Comparison of ENCODE assay signal across 25 mouse cellular contexts in the genomic region with DNA sequence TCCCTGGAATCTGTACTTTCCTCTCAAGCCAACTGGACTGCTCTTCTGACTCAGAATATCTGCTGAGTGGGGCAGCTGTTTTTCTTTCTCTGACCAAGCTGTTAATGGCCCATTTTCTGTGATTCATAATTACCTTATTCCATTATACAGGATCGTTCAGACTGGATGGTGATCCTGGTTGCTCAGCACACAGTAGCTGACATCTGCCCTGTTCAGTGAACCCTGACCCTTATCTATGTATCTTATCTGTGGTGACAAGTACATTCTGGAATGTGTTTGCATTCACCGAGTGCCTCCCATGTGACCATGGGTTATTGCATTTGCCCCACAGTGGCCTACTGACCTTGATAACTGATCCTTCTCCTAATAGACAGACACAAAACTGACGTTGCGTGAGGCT.
DNase-seq lines count a peak whose midpoint lies in the region; ATAC-seq and TF ChIP-seq lines count a peak whose summit lies in the region.
"Had no signal": no experiment of that assay in that cellular context is flagged by ENCODE, and none has a peak within 500 bp of the region (broad histone marks: within the 10 kb centered on the region; RNA-seq: fewer than 3 reads in every experiment).

No protein-coding gene starts in this region.

- peaks cover 19% of the 10 kb centered on the region for H3K4me1 ChIP-seq in hindbrain, embryonic 10.5 days (replicated peaks)
- H3K4me1 ChIP-seq in hindbrain, embryonic 11.5 days (replicated peaks; ENCODE audit: control insufficient read depth, insufficient read depth, low read length): no peaks in the 10 kb centered on the region
- no peaks in the 10 kb centered on the region for H3K4me1 ChIP-seq in intestine, embryonic 15.5 days (replicated peaks)
- H3K4me1 ChIP-seq: hindbrain, embryonic 12.5 days; limb, embryonic 13.5 days; neural tube, embryonic 15.5 days; stomach, embryonic 15.5 days had no signal

- in situ Hi-C loops in Patski (cut with MboI; ENCODE audit: low pct_unique_long_range_greater_than_20kb): no loop called here

- no peak for TF ChIP-seq CTCF in Patski (IDR thresholded peaks at IDR 0.05)

- H3K4me2 ChIP-seq in hindbrain, embryonic 11.5 days (replicated peaks; ENCODE audit: low read depth, low read length): no peak overlapping the region
- H3K4me2 ChIP-seq in intestine, embryonic 15.5 days (replicated peaks): no peak overlapping the region
- H3K4me2 ChIP-seq: hindbrain, embryonic 12.5 days; limb, embryonic 13.5 days; neural tube, embryonic 15.5 days; stomach, embryonic 15.5 days had no signal

- H3K27ac ChIP-seq in hindbrain, embryonic 10.5 days: no peak overlapping the region
- H3K27ac ChIP-seq in hindbrain, embryonic 11.5 days (ENCODE audit: low read depth, low read length): no peak overlapping the region
- H3K27ac ChIP-seq in intestine, embryonic 15.5 days: no peak overlapping the region
- H3K27ac ChIP-seq: hindbrain, embryonic 12.5 days; hindbrain, postnatal 0 days; limb, embryonic 13.5 days; macrophage; neural tube, embryonic 15.5 days; stomach, embryonic 15.5 days had no signal

- no peaks in the 10 kb centered on the region for H3K27me3 ChIP-seq in hindbrain, embryonic 10.5 days (ENCODE audit: insufficient read depth, poor library complexity, severe bottlenecking)
- no peaks in the 10 kb centered on the region for H3K27me3 ChIP-seq in hindbrain, embryonic 11.5 days (ENCODE audit: control insufficient read depth, insufficient read depth, low read length)
- no peaks in the 10 kb centered on the region for H3K27me3 ChIP-seq in Patski
- H3K27me3 ChIP-seq in intestine, embryonic 15.5 days (replicated peaks): no peaks in the 10 kb centered on the region
- H3K27me3 ChIP-seq: hindbrain, embryonic 12.5 days; limb, embryonic 13.5 days; neural tube, embryonic 15.5 days; stomach, embryonic 15.5 days had no signal

- H3K9me3 ChIP-seq in hindbrain, embryonic 10.5 days: no peaks in the 10 kb centered on the region
- no peaks in the 10 kb centered on the region for H3K9me3 ChIP-seq in hindbrain, embryonic 11.5 days (ENCODE audit: control insufficient read depth, low read length)
- no peaks in the 10 kb centered on the region for H3K9me3 ChIP-seq in intestine, embryonic 15.5 days
- H3K9me3 ChIP-seq: hindbrain, embryonic 12.5 days; limb, embryonic 13.5 days; neural tube, embryonic 15.5 days; stomach, embryonic 15.5 days had no signal

- WGBS in hindbrain, embryonic 10.5 days: 38% methylated on average over 4 of the region's 4 CpGs
- 54% methylated on average over 4 of the region's 4 CpGs for WGBS in hindbrain, embryonic 11.5 days
- WGBS in intestine, embryonic 15.5 days: 32% methylated on average over 4 of the region's 4 CpGs

- H3K9ac ChIP-seq in hindbrain, embryonic 11.5 days (ENCODE audit: low read depth, low read length): no peak overlapping the region
- H3K9ac ChIP-seq in intestine, embryonic 15.5 days: no peak overlapping the region
- H3K9ac ChIP-seq: hindbrain, embryonic 12.5 days; limb, embryonic 13.5 days; neural tube, embryonic 15.5 days; stomach, embryonic 15.5 days had no signal

- DNase-seq in hindbrain, embryonic 10.5 days (ENCODE audit: low spot score): peak; percentile 18
- DNase-seq in hindbrain, embryonic 11.5 days (ENCODE audit: low spot score): no peak
- DNase-seq in Patski (ENCODE audit: low read depth, low spot score): no peak
- DNase-seq in yolk sac, embryonic 10.5 days (ENCODE audit: low spot score): peak; percentile 62
- DNase-seq in natural killer cell, adult 2 months (ENCODE audit: low spot score in 2 of 2): no peak
- DNase-seq: adrenal gland, postnatal 25 days; cerebellum, adult 18-20 months; cerebellum, postnatal 14 days; gastrocnemius, postnatal 14 days; heart, postnatal 14 days; kidney, adult 11 months; kidney, postnatal 25 days; lung, adult 2 months; lung, postnatal 10 days; midbrain, embryonic 14.5 days; right cerebral cortex, postnatal 25 days had no signal

- POLR2A ChIA-PET in Patski (lab: Charles Lee): interaction anchor here (0.6 kb wide), 1 partner anchor 222 kb away, joined by 6 read pairs; no protein-coding TSS in a partner anchor

- CTCF ChIA-PET in Patski (lab: Charles Lee): interaction anchor here (1.0 to 1.8 kb wide), 2 partner anchors 9 to 15 kb away, joined by 3 to 4 read pairs; no protein-coding TSS in a partner anchor

- no peak overlapping the region for H3K4me3 ChIP-seq in hindbrain, embryonic 10.5 days
- no peak overlapping the region for H3K4me3 ChIP-seq in hindbrain, embryonic 11.5 days (ENCODE audit: low read depth, low read length)
- H3K4me3 ChIP-seq in intestine, embryonic 15.5 days (replicated peaks): no peak overlapping the region
- H3K4me3 ChIP-seq: hindbrain, embryonic 12.5 days; limb, embryonic 13.5 days; neural tube, embryonic 15.5 days; stomach, embryonic 15.5 days had no signal

- no peak for ATAC-seq in hindbrain, embryonic 11.5 days (ENCODE audit: low FRiP score)
- peak; percentile 69 for ATAC-seq in Patski
- peak; percentile 69 for ATAC-seq in intestine, embryonic 15.5 days
- ATAC-seq in erythroid progenitor cell, adult 5-6 weeks (replicated peaks; ENCODE audit: low FRiP score, poor library complexity, severe bottlenecking): no peak
- ATAC-seq: forebrain, embryonic 14.5 days; hindbrain, postnatal 0 days had no signal

- H3K36me3 ChIP-seq in hindbrain, embryonic 10.5 days: no peaks in the 10 kb centered on the region
- no peaks in the 10 kb centered on the region for H3K36me3 ChIP-seq in hindbrain, embryonic 11.5 days (ENCODE audit: control insufficient read depth, insufficient read depth, low read length)
- no peaks in the 10 kb centered on the region for H3K36me3 ChIP-seq in intestine, embryonic 15.5 days
- H3K36me3 ChIP-seq: hindbrain, embryonic 12.5 days; limb, embryonic 13.5 days; neural tube, embryonic 15.5 days; stomach, embryonic 15.5 days had no signal

Comparison
In these comparisons a context has a peak if more than half of its experiments do, and no peak if none do; other contexts are left out.
1. DNase-seq: peak in hindbrain, embryonic 10.5 days (single experiment) and yolk sac, embryonic 10.5 days (single experiment); none in hindbrain, embryonic 11.5 days (single experiment), Patski (single experiment) and natural killer cell, adult 2 months (0 of 2).
2. ATAC-seq: peak in Patski (single experiment) and intestine, embryonic 15.5 days (single experiment); none in hindbrain, embryonic 11.5 days (single experiment) and erythroid progenitor cell, adult 5-6 weeks (single experiment).